Mouse (Mus musculus) right cerebral cortex, postnatal 4 days (tissue): ENCODE measurements at regions not wholly inside any gene's neighbourhood (a gene's known extent, or its start where the extent isn't known, plus 50 kb on each side); places are given as distances from the start of the nearest gene placed in this dataset.

Source experiments
- DNase-seq: peaks from one replicate; pipeline ENCODE4 v3.0.0-alpha.2; 2022

GRCm38 (mm10) chr3:132023342-132023741, 61.8 kb upstream of the Dkk2 start:
- no peak for DNase-seq

- DNase-seq: no peak
Observed at GRCm38 (mm10) chr3:132029112-132029511, 56.0 kb upstream of the Dkk2 start.

GRCm38 (mm10) chr3:132033078-132033713, 51.9 kb upstream of the Dkk2 start:
- DNase-seq: no peak

- DNase-seq: no peak
Observed at GRCm38 (mm10) chr3:132035176-132035575, 49.9 kb upstream of the Dkk2 start.
